Mouse (Mus musculus) erythroid progenitor cell, adult 5-6 weeks (primary cell): ENCODE measurements around the gene Auts2. TPM values are rescaled to one million over a fixed set of nuclear protein-coding genes. Genes with fewer than 3 reads are reported as not detected.
"Not testable (repeated sequence)": the region's sequence is repeated elsewhere in the genome, so short reads cannot be mapped to it uniquely, and the experiment has no call there.

Experiments
- ATAC-seq: replicated peaks from 2 replicates; pipeline ENCODE4 v1.8.0; 2016; ENCODE audit warnings: moderate number of reproducible peaks, mild to moderate bottlenecking, moderate TSS enrichment, inconsistent platforms; ENCODE audit not compliant: poor library complexity, low FRiP score, severe bottlenecking
- total RNA-seq, 2 experiments: library from RNA; stranded (forward) in 1 of 2; stranded (reverse) in 1 of 2; fragments of 150-400 nt in 1 of 2; fragments of 186-747, 209-891 nt in 1 of 2; gene quantifications; 2 replicates each; pipeline versions ENCODE4 v1.2.3 to v1.2.4; 2015 to 2017; ENCODE audit warnings: low replicate concordance in 2 of 2

Gene Auts2
- total RNA-seq (2015; ENCODE audit: low replicate concordance) (0.36 TPM in 1 of 2 replicates, not detected in the other), total RNA-seq (2017; ENCODE audit: low replicate concordance) (not detected in 2 replicates)

GRCm38 (mm10) chr5:132543118-132544071 is at the start of gene Auts2:
Gene Auts2, minus strand, starts transcription at chr5:132543344.
- ATAC-seq: no peak

GRCm38 (mm10) chr5:132591721-132592695 is 48.9 kb upstream of the Auts2 start:
- no peak for ATAC-seq

GRCm38 (mm10) chr5:132579774-132580173 is 36.6 kb upstream of the Auts2 start:
- ATAC-seq: no peak

- ATAC-seq: not testable (repeated sequence)
Observed at GRCm38 (mm10) chr5:132560771-132561170, 17.6 kb upstream of the Auts2 start.

- no peak for ATAC-seq
Observed at GRCm38 (mm10) chr5:132545761-132546160, 2.6 kb upstream of the Auts2 start.

- ATAC-seq: no peak
Observed at GRCm38 (mm10) chr5:132544176-132544995, 1.2 kb upstream of the Auts2 start.

GRCm38 (mm10) chr5:132542381-132543020 is 643 bp downstream of the Auts2 start:
- ATAC-seq: no peak

- no peak for ATAC-seq
Observed at GRCm38 (mm10) chr5:132541951-132542350, 1.2 kb downstream of the Auts2 start.

- no peak for ATAC-seq
Observed at GRCm38 (mm10) chr5:132541371-132541931, 1.7 kb downstream of the Auts2 start.

- ATAC-seq: no peak
Observed at GRCm38 (mm10) chr5:132540841-132541311, 2.3 kb downstream of the Auts2 start.

- ATAC-seq: no peak
Observed at GRCm38 (mm10) chr5:132537475-132537874, 5.7 kb downstream of the Auts2 start.

GRCm38 (mm10) chr5:132526395-132526794 is 16.7 kb downstream of the Auts2 start:
- no peak for ATAC-seq

GRCm38 (mm10) chr5:132521358-132521873 is 21.7 kb downstream of the Auts2 start:
- no peak for ATAC-seq

- ATAC-seq: no peak
Observed at GRCm38 (mm10) chr5:132517879-132518278, 25.3 kb downstream of the Auts2 start.

- ATAC-seq: no peak
Observed at GRCm38 (mm10) chr5:132514521-132514920, 28.6 kb downstream of the Auts2 start.

GRCm38 (mm10) chr5:132513206-132513605 is 29.9 kb downstream of the Auts2 start:
- ATAC-seq: no peak

- no peak for ATAC-seq
Observed at GRCm38 (mm10) chr5:132509464-132509885, 33.7 kb downstream of the Auts2 start.

- ATAC-seq: no peak
Observed at GRCm38 (mm10) chr5:132504893-132505292, 38.3 kb downstream of the Auts2 start.
